Mouse (Mus musculus): Measurements from ENCODE around the gene Hmbs. TPM values are rescaled to one million over a fixed set of nuclear protein-coding genes. Genes with fewer than 3 reads are reported as not detected.

The Hmbs gene
- polyA plus RNA-seq (2012; rRNA removed; ENCODE audit: low replicate concordance), result 35.1 and 44.5 TPM in 2 replicates

GRCm38 (mm10) chr9:44343781-44344421 is at the start of gene Hmbs:
TSS of gene Hmbs (minus strand) at chr9:44344228.

DNA sequence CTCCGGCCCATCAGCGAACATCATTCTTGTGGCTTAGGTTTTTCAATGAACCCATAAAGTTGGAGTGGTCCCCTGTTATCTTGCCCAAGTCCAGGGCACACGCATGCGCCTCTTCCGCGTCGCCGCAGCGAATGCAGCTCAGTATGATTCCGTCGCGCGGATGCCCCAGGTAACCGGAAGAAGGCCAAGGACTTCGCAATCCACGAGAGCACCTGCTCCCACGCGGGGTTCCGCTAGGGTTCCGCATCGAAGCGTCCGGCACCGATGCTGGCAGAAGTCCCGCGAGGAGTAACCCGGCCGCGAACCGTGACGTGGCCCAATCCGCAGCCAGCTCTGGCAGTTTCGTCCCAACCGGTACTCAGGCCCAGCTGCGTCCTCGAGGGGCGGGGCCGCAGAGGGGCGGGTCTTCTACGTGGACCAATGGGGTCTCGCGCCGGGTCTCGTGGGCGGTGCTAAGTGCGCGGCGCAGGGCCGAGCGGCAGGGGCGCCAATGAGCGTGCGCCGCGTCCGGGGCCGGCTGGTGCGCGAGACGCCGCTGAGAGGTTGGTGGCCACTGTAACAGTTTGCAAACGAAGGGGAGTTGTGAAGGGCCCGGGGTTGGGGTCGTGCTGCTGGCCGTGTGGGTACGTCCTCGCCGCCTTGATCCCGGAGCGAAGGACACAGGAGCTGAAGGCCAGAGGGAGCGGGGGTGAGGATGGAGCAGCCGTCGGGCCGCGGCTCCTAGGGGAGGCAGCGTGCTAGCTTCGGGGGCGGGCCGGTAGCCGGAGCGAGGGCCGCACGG is 35.2 kb upstream of the Hmbs start, which contains the start of gene Hyou1:
Gene Hyou1, plus strand, starts transcription at position 437 of the 781 bp plus-strand sequence.

DNA sequence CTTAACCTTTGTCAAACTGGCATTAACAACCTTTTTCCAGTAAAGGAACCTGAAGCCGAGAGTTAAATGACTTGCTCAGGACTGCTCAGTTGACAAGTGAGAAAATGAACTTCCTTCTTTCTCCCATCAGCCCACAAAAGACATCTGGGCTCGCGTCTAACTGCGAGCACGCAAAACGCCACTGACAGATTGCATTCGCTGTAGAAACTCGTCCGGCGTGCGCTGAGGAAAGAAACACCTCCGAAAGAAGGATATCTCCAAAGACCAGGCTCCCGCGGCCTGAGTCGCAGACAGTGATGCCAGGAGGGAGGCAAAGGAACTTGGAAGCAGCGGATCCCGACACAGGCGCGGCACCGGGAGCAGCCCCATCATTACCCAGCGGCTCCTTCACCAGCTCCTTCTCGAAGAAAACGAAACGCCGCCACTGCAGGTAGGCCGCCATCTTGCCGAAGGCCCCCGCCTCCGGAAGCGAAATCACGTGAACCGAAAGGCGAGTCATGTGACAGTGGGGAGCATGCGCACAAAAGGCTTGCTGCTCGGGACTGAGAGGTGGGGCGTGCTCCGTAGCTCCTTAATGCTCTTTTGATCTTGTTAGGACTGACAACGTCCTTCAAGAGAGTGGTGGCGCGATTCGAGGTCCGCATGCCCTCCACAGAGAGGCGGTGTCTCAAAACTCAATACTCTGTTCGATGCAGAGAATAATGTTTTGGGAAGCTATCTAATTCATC is 17.3 kb upstream of the Hmbs start, which contains the start of gene Vps11:
Gene Vps11, minus strand, starts transcription at position 481 of the 728 bp plus-strand sequence.

GRCm38 (mm10) chr9:44334396-44335330 is 9.4 kb downstream of the Hmbs start, which contains the start of gene H2afx:
TSS of gene H2afx (plus strand) at chr9:44334694.

DNA sequence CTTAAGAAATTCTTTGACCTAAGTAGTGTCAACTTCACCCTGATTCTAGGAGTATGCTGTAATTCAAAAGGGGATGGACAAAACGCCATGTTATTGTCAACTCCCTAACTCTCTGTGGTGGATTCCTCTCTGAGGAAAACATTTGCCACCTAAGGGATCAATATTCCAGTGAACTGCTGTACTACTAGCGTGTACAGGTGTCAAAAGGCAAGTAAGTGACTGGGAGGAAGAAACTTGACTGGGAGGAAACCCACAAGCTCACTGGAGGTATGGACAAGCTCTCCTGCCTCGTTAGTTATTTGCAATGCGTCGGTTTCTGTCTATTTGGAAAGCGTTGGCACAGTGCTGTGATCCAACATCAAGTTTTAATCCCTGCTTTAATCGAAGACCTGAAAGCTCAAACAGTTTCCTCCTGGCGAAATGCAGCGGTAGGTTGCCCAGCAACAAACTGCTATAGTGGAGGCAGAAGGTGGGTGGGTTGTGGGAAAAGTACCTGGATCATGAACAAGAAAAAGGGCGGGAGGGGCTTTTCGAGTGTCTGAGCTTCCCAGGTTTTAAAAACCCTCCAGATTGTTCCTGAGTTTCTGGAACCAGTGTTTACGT is 18.2 kb downstream of the Hmbs start, which contains the start of gene Dpagt1:
Gene Dpagt1, plus strand, starts transcription at position 252 of the 603 bp plus-strand sequence.

GRCm38 (mm10) chr9:44319887-44320798 is 23.9 kb downstream of the Hmbs start, which contains the start of gene C2cd2l:
TSS of gene C2cd2l (minus strand) at chr9:44320285.

DNA sequence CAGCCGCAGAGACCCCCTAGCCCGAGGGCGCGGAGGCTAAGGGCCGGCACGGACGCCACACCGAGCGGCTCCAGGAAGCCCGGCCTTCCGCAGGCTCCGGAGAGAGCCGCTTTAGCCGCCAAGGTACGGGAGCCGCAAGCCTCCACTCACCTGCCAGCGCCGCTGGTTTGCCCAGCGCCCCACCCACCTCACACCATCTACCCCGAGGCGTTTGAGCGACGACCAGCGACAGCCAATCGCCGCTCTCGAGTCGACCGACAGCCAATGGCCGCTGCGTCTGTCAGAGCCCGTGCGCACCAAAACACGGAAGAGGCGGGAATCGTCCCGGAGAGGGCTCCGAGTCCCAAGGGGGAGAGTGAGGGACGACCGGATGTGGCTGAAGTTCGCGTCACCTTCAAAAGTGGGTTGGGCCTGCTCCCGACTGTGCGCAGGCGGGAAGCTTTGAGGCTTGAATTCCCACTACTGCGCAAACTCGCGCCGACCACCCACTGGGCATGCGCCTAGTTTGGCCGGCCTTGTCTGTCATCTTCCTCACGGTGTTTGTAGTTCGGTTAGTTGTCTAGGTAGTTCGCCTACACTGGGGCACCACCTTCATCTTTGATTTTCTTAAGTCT is 38.5 kb downstream of the Hmbs start, which contains the start of gene Hinfp:
Gene Hinfp, minus strand, starts transcription at position 206 of the 614 bp plus-strand sequence.

GRCm38 (mm10) chr9:44288076-44288958 is 55.7 kb downstream of the Hmbs start, which contains the start of gene Abcg4:
TSS of gene Abcg4 (minus strand) at chr9:44288615.

Other genes with a start within 250 kb of the Hmbs start
- gene Mfrp, start 242.5 kb downstream of the Hmbs start, polyA plus RNA-seq (2012; rRNA removed; ENCODE audit: low replicate concordance), result 0.11 TPM in 1 of 2 replicates, not detected in the other
- 7.9 and 14.6 TPM in 2 replicates for gene C1qtnf5, start 237.0 kb downstream of the Hmbs start, polyA plus RNA-seq (2012; rRNA removed; ENCODE audit: low replicate concordance)
- gene Gm49380, start 230.7 kb downstream of the Hmbs start, polyA plus RNA-seq (2012; rRNA removed; ENCODE audit: low replicate concordance), result 0.36 TPM in 1 of 2 replicates, not detected in the other
- gene Rnf26, start 230.7 kb downstream of the Hmbs start, polyA plus RNA-seq (2012; rRNA removed; ENCODE audit: low replicate concordance), result 30.5 and 37.1 TPM in 2 replicates
- gene Mcam, start 209.8 kb downstream of the Hmbs start, polyA plus RNA-seq (2012; rRNA removed; ENCODE audit: low replicate concordance), result 13.6 and 29.9 TPM in 2 replicates
- 3.6 and 3.9 TPM in 2 replicates for gene Cbl, start 110.2 kb downstream of the Hmbs start, polyA plus RNA-seq (2012; rRNA removed; ENCODE audit: low replicate concordance)
- not detected in 2 replicates for gene Ccdc153, start 103.6 kb downstream of the Hmbs start, polyA plus RNA-seq (2012; rRNA removed; ENCODE audit: low replicate concordance)
- 10.0 and 25.1 TPM in 2 replicates for gene Pdzd3, start 92.8 kb downstream of the Hmbs start, polyA plus RNA-seq (2012; rRNA removed; ENCODE audit: low replicate concordance)
- 4.2 and 5.8 TPM in 2 replicates for gene Nlrx1, start 75.6 kb downstream of the Hmbs start, polyA plus RNA-seq (2012; rRNA removed; ENCODE audit: low replicate concordance)
- 1.6 and 1.7 TPM in 2 replicates for gene Abcg4, start 55.6 kb downstream of the Hmbs start, polyA plus RNA-seq (2012; rRNA removed; ENCODE audit: low replicate concordance)
- gene Hinfp, start 38.6 kb downstream of the Hmbs start, polyA plus RNA-seq (2012; rRNA removed; ENCODE audit: low replicate concordance), result 14.2 and 16.9 TPM in 2 replicates
- gene C2cd2l, start 23.9 kb downstream of the Hmbs start, polyA plus RNA-seq (2012; rRNA removed; ENCODE audit: low replicate concordance), result 158 and 249 TPM in 2 replicates
- 40.0 and 42.8 TPM in 2 replicates for gene Dpagt1, start 18.2 kb downstream of the Hmbs start, polyA plus RNA-seq (2012; rRNA removed; ENCODE audit: low replicate concordance)
- gene H2afx, start 9.5 kb downstream of the Hmbs start, polyA plus RNA-seq (2012; rRNA removed; ENCODE audit: low replicate concordance), result 134 and 260 TPM in 2 replicates
- 13.9 and 17.1 TPM in 2 replicates for gene Vps11, start 17.4 kb upstream of the Hmbs start, polyA plus RNA-seq (2012; rRNA removed; ENCODE audit: low replicate concordance)
- 42.8 and 52.8 TPM in 2 replicates for gene Hyou1, start 35.3 kb upstream of the Hmbs start, polyA plus RNA-seq (2012; rRNA removed; ENCODE audit: low replicate concordance)
- gene Slc37a4, start 52.6 kb upstream of the Hmbs start, polyA plus RNA-seq (2012; rRNA removed; ENCODE audit: low replicate concordance), result 40.0 and 85.7 TPM in 2 replicates
- 30.8 and 41.9 TPM in 2 replicates for gene Rps25, start 62.9 kb upstream of the Hmbs start, polyA plus RNA-seq (2012; rRNA removed; ENCODE audit: low replicate concordance)
- 25.1 and 36.3 TPM in 2 replicates for gene Trappc4, start 63.4 kb upstream of the Hmbs start, polyA plus RNA-seq (2012; rRNA removed; ENCODE audit: low replicate concordance)
- gene Ccdc84, start 74.3 kb upstream of the Hmbs start, polyA plus RNA-seq (2012; rRNA removed; ENCODE audit: low replicate concordance), result 15.0 and 16.9 TPM in 2 replicates
- gene Foxr1, start 96.9 kb upstream of the Hmbs start, polyA plus RNA-seq (2012; rRNA removed; ENCODE audit: low replicate concordance), result not detected in 2 replicates
- gene Upk2, start 110.7 kb upstream of the Hmbs start, polyA plus RNA-seq (2012; rRNA removed; ENCODE audit: low replicate concordance), result 0.22 and 0.28 TPM in 2 replicates
- 29.3 and 33.5 TPM in 2 replicates for gene Bcl9l, start 138.6 kb upstream of the Hmbs start, polyA plus RNA-seq (2012; rRNA removed; ENCODE audit: low replicate concordance)
- 0.46 and 1.6 TPM in 2 replicates for gene Cxcr5, start 217.6 kb upstream of the Hmbs start, polyA plus RNA-seq (2012; rRNA removed; ENCODE audit: low replicate concordance)

Measured in duodenum, adult 2 months (tissue).